ENCODE assay signal across 11 mouse cellular contexts in genomic region chr14:105631681-105632031, GRCm38 (mm10).
A peak's percentile ranks its signal among the peaks of the same experiment; 100 is the strongest.
DNase-seq lines count a peak whose midpoint lies in the region; ATAC-seq and TF ChIP-seq lines count a peak whose summit lies in the region.
"Had no signal": no experiment of that assay in that cellular context is flagged by ENCODE, and none has a peak within 500 bp of the region (broad histone marks: within the 10 kb centered on the region; RNA-seq: fewer than 3 reads in every experiment).

No protein-coding gene starts in this region.

- H3K4me2 ChIP-seq in forebrain, embryonic 12.5 days = peak overlapping the region; percentile 31; the same call in 1 of the 2 replicates
- 0 out of 2 replicates have a peak overlapping the region, but pooled peaks have one; percentile 39 for H3K4me2 ChIP-seq in midbrain, postnatal 0 days (ENCODE audit: low read depth, low read length, poor library complexity, severe bottlenecking)
- H3K4me2 ChIP-seq in liver, embryonic 11.5 days = no peak overlapping the region

- peak; percentile 38 for DNase-seq in Muller cell, postnatal 12 days (ENCODE audit: inconsistent ontology term)
- DNase-seq in layer of hippocampus, adult 11-12 months (ENCODE audit: low spot score) = peak; percentile 53
- peak; percentile 51 for DNase-seq in midbrain, postnatal 0 days (ENCODE audit: low spot score)
- DNase-seq in urinary bladder, postnatal 4 days (ENCODE audit: low spot score in 2 of 2) = no peak
- DNase-seq in liver, embryonic 11.5 days (ENCODE audit: low spot score) = no peak
- DNase-seq in gastrocnemius, postnatal 10 days = no peak
- DNase-seq: heart, postnatal 14 days; kidney, postnatal 25 days; thymus, adult 2 months had no signal

- no peak overlapping the region for H3K4me3 ChIP-seq in forebrain, embryonic 12.5 days (replicated peaks)
- no peak overlapping the region for H3K4me3 ChIP-seq in midbrain, postnatal 0 days (ENCODE audit: low read depth, low read length)
- no peak overlapping the region for H3K4me3 ChIP-seq in liver, embryonic 11.5 days (ENCODE audit: low read depth, low read length)

- peak overlapping the region; percentile 56; the same call in 1 of the 2 replicates for H3K27ac ChIP-seq in forebrain, embryonic 12.5 days
- H3K27ac ChIP-seq in midbrain, postnatal 0 days (ENCODE audit: low read depth, low read length) = peak overlapping the region; percentile 76
- no peak overlapping the region for H3K27ac ChIP-seq in liver, embryonic 11.5 days (ENCODE audit: low read depth, low read length)

- H3K4me1 ChIP-seq in forebrain, embryonic 12.5 days = peaks cover 20% of the 10 kb centered on the region
- H3K4me1 ChIP-seq in midbrain, postnatal 0 days (ENCODE audit: insufficient read depth, low read length) = no peaks in the 10 kb centered on the region; the same call in 1 of the 2 replicates
- no peaks in the 10 kb centered on the region for H3K4me1 ChIP-seq in liver, embryonic 11.5 days (replicated peaks; ENCODE audit: control insufficient read depth, insufficient read depth, low read length)

- 50% methylated on average over 5 of the region's 5 CpGs for WGBS in forebrain, embryonic 12.5 days
- 21% methylated on average over 5 of the region's 5 CpGs for WGBS in midbrain, postnatal 0 days
- 76% methylated on average over 5 of the region's 5 CpGs for WGBS in liver, embryonic 11.5 days

- TF ChIP-seq CTCF in midbrain, postnatal 0 days (IDR thresholded peaks at IDR 0.05) = no peak

- no peaks in the 10 kb centered on the region for H3K27me3 ChIP-seq in forebrain, embryonic 12.5 days
- H3K27me3 ChIP-seq in midbrain, postnatal 0 days (ENCODE audit: insufficient read depth, low read length) = no peaks in the 10 kb centered on the region
- no peaks in the 10 kb centered on the region for H3K27me3 ChIP-seq in liver, embryonic 11.5 days (replicated peaks; ENCODE audit: control insufficient read depth, insufficient read depth, low read length)

- H3K36me3 ChIP-seq in forebrain, embryonic 12.5 days (replicated peaks) = no peaks in the 10 kb centered on the region
- H3K36me3 ChIP-seq in midbrain, postnatal 0 days (ENCODE audit: insufficient read depth, low read length) = no peaks in the 10 kb centered on the region
- H3K36me3 ChIP-seq in liver, embryonic 11.5 days (ENCODE audit: control insufficient read depth, insufficient read depth, low read length) = no peaks in the 10 kb centered on the region

- H3K9me3 ChIP-seq in forebrain, embryonic 12.5 days = no peaks in the 10 kb centered on the region
- H3K9me3 ChIP-seq in midbrain, postnatal 0 days (ENCODE audit: low read length) = no peaks in the 10 kb centered on the region
- H3K9me3 ChIP-seq in liver, embryonic 11.5 days (ENCODE audit: control insufficient read depth, low read length) = no peaks in the 10 kb centered on the region

- peak; percentile 28; the same call in 1 of the 2 replicates for ATAC-seq in forebrain, embryonic 12.5 days (ENCODE audit: low FRiP score)
- ATAC-seq in midbrain, postnatal 0 days (ENCODE audit: low FRiP score) = peak; percentile 77
- no peak for ATAC-seq in liver, embryonic 11.5 days (replicated peaks; ENCODE audit: low FRiP score)
- ATAC-seq: activated CD4-positive, CD25-positive, alpha-beta regulatory T cell, adult 4 months had no signal

- H3K9ac ChIP-seq in forebrain, embryonic 12.5 days = no peak overlapping the region
- no peak overlapping the region for H3K9ac ChIP-seq in midbrain, postnatal 0 days (replicated peaks; ENCODE audit: low read length, poor library complexity, severe bottlenecking)
- no peak overlapping the region for H3K9ac ChIP-seq in liver, embryonic 11.5 days (ENCODE audit: low read depth, low read length)

Comparison
In these comparisons a context has a peak if more than half of its experiments do, and no peak if none do; other contexts are left out.
1. DNase-seq: peak in Muller cell, postnatal 12 days (single experiment), layer of hippocampus, adult 11-12 months (single experiment) and midbrain, postnatal 0 days (single experiment); none in urinary bladder, postnatal 4 days (0 of 2), liver, embryonic 11.5 days (single experiment) and gastrocnemius, postnatal 10 days (single experiment).